Comparison of ENCODE assay signal across 28 mouse cellular contexts in the genomic region with DNA sequence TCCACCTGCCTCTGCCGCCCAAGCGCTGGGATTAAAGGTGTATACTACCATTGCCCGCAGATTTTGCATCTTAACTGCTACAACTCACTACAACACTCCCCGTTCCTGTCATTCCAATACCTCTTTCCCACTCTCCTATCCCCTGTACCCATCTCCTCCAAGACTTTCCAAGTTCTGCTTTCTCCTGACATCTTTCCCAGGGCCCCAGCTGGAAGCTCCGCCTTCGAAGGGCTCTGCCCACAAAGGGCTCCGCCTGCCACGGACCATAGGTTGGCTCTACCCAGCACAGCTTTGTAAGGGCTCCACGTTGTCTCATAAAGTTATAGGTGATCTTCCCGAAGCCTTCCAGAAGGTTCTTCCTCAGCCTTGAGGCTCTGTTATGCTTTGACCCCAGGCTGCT.
DNase-seq lines count a peak whose midpoint lies in the region; ATAC-seq lines count a peak whose summit lies in the region.
"Had no signal": no experiment of that assay in that cellular context is flagged by ENCODE, and none has a peak within 500 bp of the region (broad histone marks: within the 10 kb centered on the region; RNA-seq: fewer than 3 reads in every experiment).

No protein-coding gene starts in this region.

- no peaks in the 10 kb centered on the region for H3K27me3 ChIP-seq in heart, embryonic 13.5 days (replicated peaks)
- no peaks in the 10 kb centered on the region for H3K27me3 ChIP-seq in heart, embryonic 12.5 days (replicated peaks)
- H3K27me3 ChIP-seq in hindbrain, embryonic 10.5 days (ENCODE audit: insufficient read depth, poor library complexity, severe bottlenecking) = no peaks in the 10 kb centered on the region
- H3K27me3 ChIP-seq in hindbrain, embryonic 16.5 days (replicated peaks; ENCODE audit: control insufficient read depth, insufficient read depth, low read length) = no peaks in the 10 kb centered on the region
- H3K27me3 ChIP-seq: forebrain, embryonic 13.5 days; hindbrain, embryonic 12.5 days; limb, embryonic 15.5 days; liver, embryonic 13.5 days; midbrain, embryonic 12.5 days had no signal

- WGBS in heart, embryonic 13.5 days = 78% methylated on average over 10 of the region's 10 CpGs
- 79% methylated on average over 10 of the region's 10 CpGs for WGBS in heart, embryonic 12.5 days
- 86% methylated on average over 10 of the region's 10 CpGs for WGBS in hindbrain, embryonic 10.5 days
- WGBS in hindbrain, embryonic 16.5 days = 82% methylated on average over 10 of the region's 10 CpGs

- H3K27ac ChIP-seq in heart, embryonic 13.5 days (replicated peaks) = peak overlapping the region; percentile 34
- no peak overlapping the region; the same call in 1 of the 2 replicates for H3K27ac ChIP-seq in heart, embryonic 12.5 days (ENCODE audit: poor library complexity, severe bottlenecking)
- H3K27ac ChIP-seq in hindbrain, embryonic 10.5 days = peak overlapping the region; percentile 70
- H3K27ac ChIP-seq in hindbrain, embryonic 16.5 days (ENCODE audit: low read depth, low read length) = no peak overlapping the region
- H3K27ac ChIP-seq: forebrain, embryonic 13.5 days; hindbrain, embryonic 12.5 days; limb, embryonic 10.5 days; limb, embryonic 15.5 days; liver, embryonic 13.5 days; midbrain, embryonic 12.5 days had no signal

- DNase-seq in hindbrain, embryonic 10.5 days (ENCODE audit: low spot score) = no peak
- peak; percentile 18 for DNase-seq in ovary, postnatal 36 days (ENCODE audit: low spot score)
- no peak for DNase-seq in ovary, postnatal 14 days (ENCODE audit: low spot score)
- DNase-seq: cerebellum, adult 11 months; cerebellum, adult 9-10 months; cerebellum, postnatal 36 days; gastrocnemius, postnatal 10 days; heart, postnatal 14 days; kidney, adult 2 months; kidney, postnatal 14 days; layer of hippocampus, adult 9-11 months; liver, embryonic 13.5 days; lung, adult 18-20 months; lung, postnatal 4 days; right cerebral cortex, adult 18-20 months; thymus, postnatal 14 days had no signal

- no peak overlapping the region for H3K4me3 ChIP-seq in heart, embryonic 13.5 days
- H3K4me3 ChIP-seq in heart, embryonic 12.5 days = no peak overlapping the region
- no peak overlapping the region for H3K4me3 ChIP-seq in hindbrain, embryonic 10.5 days
- H3K4me3 ChIP-seq in hindbrain, embryonic 16.5 days (ENCODE audit: low read length) = no peak overlapping the region
- H3K4me3 ChIP-seq: forebrain, embryonic 13.5 days; hindbrain, embryonic 12.5 days; limb, embryonic 10.5 days; limb, embryonic 15.5 days; liver, embryonic 13.5 days; megakaryocyte, embryonic 14.5 days; midbrain, embryonic 12.5 days had no signal

- H3K36me3 ChIP-seq in heart, embryonic 13.5 days = no peaks in the 10 kb centered on the region
- H3K36me3 ChIP-seq in heart, embryonic 12.5 days = no peaks in the 10 kb centered on the region
- H3K36me3 ChIP-seq in hindbrain, embryonic 10.5 days = no peaks in the 10 kb centered on the region
- H3K36me3 ChIP-seq in hindbrain, embryonic 16.5 days (ENCODE audit: control insufficient read depth, insufficient read depth, low read length) = no peaks in the 10 kb centered on the region
- H3K36me3 ChIP-seq: hindbrain, embryonic 12.5 days; limb, embryonic 10.5 days; limb, embryonic 15.5 days; liver, embryonic 13.5 days; midbrain, embryonic 12.5 days had no signal

- no peaks in the 10 kb centered on the region for H3K9me3 ChIP-seq in heart, embryonic 13.5 days
- H3K9me3 ChIP-seq in heart, embryonic 12.5 days (replicated peaks) = no peaks in the 10 kb centered on the region
- no peaks in the 10 kb centered on the region for H3K9me3 ChIP-seq in hindbrain, embryonic 10.5 days
- no peaks in the 10 kb centered on the region for H3K9me3 ChIP-seq in hindbrain, embryonic 16.5 days (ENCODE audit: control insufficient read depth, low read length)
- H3K9me3 ChIP-seq: forebrain, embryonic 13.5 days; hindbrain, embryonic 12.5 days; limb, embryonic 10.5 days; limb, embryonic 15.5 days; liver, embryonic 13.5 days; midbrain, embryonic 12.5 days had no signal

- peaks cover 35% of the 10 kb centered on the region for H3K4me1 ChIP-seq in heart, embryonic 13.5 days
- peaks cover 23% of the 10 kb centered on the region for H3K4me1 ChIP-seq in heart, embryonic 12.5 days (replicated peaks)
- peaks cover 24% of the 10 kb centered on the region for H3K4me1 ChIP-seq in hindbrain, embryonic 10.5 days (replicated peaks)
- no peaks in the 10 kb centered on the region; the same call in 1 of the 2 replicates for H3K4me1 ChIP-seq in hindbrain, embryonic 16.5 days (ENCODE audit: control insufficient read depth, insufficient read depth, low read depth, low read length)
- H3K4me1 ChIP-seq: liver, embryonic 13.5 days; midbrain, embryonic 12.5 days had no signal

- ATAC-seq in heart, embryonic 13.5 days (ENCODE audit: extremely low read depth, insufficient number of reproducible peaks, low FRiP score, low TSS enrichment) = no peak
- ATAC-seq in heart, embryonic 12.5 days (ENCODE audit: insufficient number of reproducible peaks, low FRiP score) = no peak
- no peak for ATAC-seq in hindbrain, embryonic 16.5 days
- ATAC-seq in inflammation-experienced regulatory T-cells, adult 6 months = no peak
- ATAC-seq: CD4-positive, CD25-positive, alpha-beta regulatory T cell, adult 4 months; forebrain, embryonic 13.5 days; lung, postnatal 0 days had no signal

- H3K4me2 ChIP-seq in heart, embryonic 13.5 days = no peak overlapping the region
- H3K4me2 ChIP-seq in heart, embryonic 12.5 days = no peak overlapping the region
- no peak overlapping the region for H3K4me2 ChIP-seq in hindbrain, embryonic 16.5 days (ENCODE audit: low read length)
- H3K4me2 ChIP-seq: forebrain, embryonic 13.5 days; hindbrain, embryonic 12.5 days; limb, embryonic 15.5 days; liver, embryonic 13.5 days; midbrain, embryonic 12.5 days had no signal

- no peak overlapping the region for H3K9ac ChIP-seq in heart, embryonic 13.5 days
- H3K9ac ChIP-seq in heart, embryonic 12.5 days = no peak overlapping the region
- H3K9ac ChIP-seq in hindbrain, embryonic 16.5 days (ENCODE audit: low read depth, low read length) = no peak overlapping the region
- H3K9ac ChIP-seq: forebrain, embryonic 13.5 days; hindbrain, embryonic 12.5 days; limb, embryonic 15.5 days; liver, embryonic 13.5 days; midbrain, embryonic 12.5 days had no signal

Comparison
In these comparisons a context has a peak if more than half of its experiments do, and no peak if none do; other contexts are left out.
1. H3K27ac ChIP-seq: peak in heart, embryonic 13.5 days (single experiment) and hindbrain, embryonic 10.5 days (single experiment); none in heart, embryonic 12.5 days (single experiment) and hindbrain, embryonic 16.5 days (single experiment).